Mouse (Mus musculus): ENCODE results near the gene Bcar1. TPM values are rescaled to one million over a fixed set of nuclear protein-coding genes. Genes with fewer than 3 reads are reported as not detected.

Gene Bcar1
- polyA plus RNA-seq, 1 experiment: 1.5 TPM

DNA sequence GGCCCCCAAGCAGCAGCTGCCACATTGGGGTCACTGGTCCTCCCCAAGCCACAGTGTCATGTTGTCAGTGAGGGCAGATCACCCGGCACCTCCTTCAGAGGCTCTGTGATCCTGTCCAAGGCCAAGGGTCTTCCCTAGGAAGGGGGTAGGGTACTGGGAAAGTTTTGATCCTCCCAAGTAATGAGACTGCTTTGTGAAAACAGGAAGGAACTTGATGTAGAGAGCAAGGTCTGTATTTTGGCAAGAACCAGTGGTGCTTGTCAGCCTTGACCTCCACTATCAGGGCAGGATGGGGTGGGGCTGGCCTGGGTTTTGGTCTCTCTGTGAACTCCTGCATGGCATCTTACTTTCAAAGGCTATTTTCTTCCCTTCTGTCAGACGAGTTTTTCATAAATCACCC, 10.5 kb upstream of the Bcar1 start:
- H3K36me3 ChIP-seq (replicated peaks; ENCODE audit: low read length): no peaks in the 10 kb centered on the region
- TF ChIP-seq GATA1 (IDR thresholded peaks at IDR 0.05; ENCODE audit: borderline replicate concordance, low read length) (no peak), FLI1 (IDR thresholded peaks at IDR 0.05; ENCODE audit: low read length) (no peak)
- peaks cover 46% of the 10 kb centered on the region for H3K27me3 ChIP-seq (replicated peaks)
- peaks cover 5% of the 10 kb centered on the region for H3K9me3 ChIP-seq
- peaks cover 5% of the 10 kb centered on the region; the same call in 1 of the 2 replicates for H3K4me1 ChIP-seq
- H3K4me3 ChIP-seq (replicated peaks): no peak overlapping the region

DNA sequence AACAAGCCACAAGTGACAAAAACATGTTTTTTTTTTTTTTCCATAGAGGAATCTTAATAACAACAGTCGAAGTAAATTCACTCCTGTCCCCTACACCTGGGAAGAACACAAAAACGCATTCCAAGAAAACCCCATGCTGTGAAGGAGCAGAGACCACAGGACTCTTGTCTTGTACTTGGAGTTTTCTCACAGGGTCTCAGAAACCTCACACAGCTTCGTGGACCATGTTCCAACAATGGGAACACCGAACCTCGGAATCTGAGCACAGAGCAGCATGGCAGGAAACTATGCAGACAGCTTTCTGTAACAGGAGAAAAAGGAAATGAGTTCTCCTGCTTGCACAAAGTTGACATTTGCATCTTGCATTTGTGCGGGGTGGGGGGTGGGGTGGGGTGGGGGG, 5.2 kb upstream of the Bcar1 start:
- peaks cover 62% of the 10 kb centered on the region for H3K27me3 ChIP-seq (replicated peaks)
- no peak overlapping the region for H3K4me3 ChIP-seq (replicated peaks)
- TF ChIP-seq FLI1 (IDR thresholded peaks at IDR 0.05; ENCODE audit: low read length) (no peak), GATA1 (IDR thresholded peaks at IDR 0.05; ENCODE audit: borderline replicate concordance, low read length) (no peak)
- peaks cover 5% of the 10 kb centered on the region for H3K9me3 ChIP-seq
- H3K36me3 ChIP-seq (replicated peaks; ENCODE audit: low read length): no peaks in the 10 kb centered on the region
- peaks cover 28% of the 10 kb centered on the region for H3K4me1 ChIP-seq

DNA sequence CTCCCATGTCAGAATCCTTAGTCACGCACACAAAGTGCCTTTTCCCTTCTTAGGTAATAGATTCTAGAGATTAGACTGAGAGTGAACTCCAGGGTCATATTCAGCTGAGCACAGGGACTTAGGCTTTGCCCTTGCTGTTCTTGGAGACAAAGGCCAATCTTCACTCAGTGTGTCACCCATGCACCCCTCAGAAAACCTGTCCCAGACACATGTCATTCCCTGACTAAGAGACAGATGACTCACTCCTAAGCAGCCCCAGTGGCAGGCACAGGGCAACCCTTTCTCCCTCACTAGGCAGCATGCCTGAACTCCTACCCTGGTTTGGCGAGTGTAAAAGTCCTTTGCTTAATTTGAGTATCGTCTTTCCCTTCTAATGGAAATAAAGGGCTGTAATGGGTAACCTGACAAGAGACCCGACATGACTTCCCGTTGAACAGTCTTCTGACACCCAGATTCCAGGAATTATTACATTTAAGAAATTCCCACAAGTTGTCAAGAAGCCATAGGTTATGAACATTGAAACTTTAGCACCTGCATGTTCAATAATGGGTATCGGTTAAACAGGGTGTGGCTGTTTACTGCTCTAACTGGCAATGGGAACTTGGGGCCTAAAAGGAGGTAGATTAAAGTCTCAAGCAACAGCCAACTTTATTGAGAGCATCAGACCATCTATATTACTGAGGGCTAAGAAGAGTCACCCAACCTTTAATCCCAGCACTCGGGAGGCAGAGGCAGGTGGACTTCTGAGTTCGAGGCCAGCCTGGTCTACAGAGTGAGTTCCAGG, 4.4 kb upstream of the Bcar1 start:
- Histone ChIP-seq H3K4me3 (replicated peaks) (no peak overlapping the region), H3K36me3 (replicated peaks; ENCODE audit: low read length) (no peaks in the 10 kb centered on the region), H3K27me3 (replicated peaks) (peaks cover 64% of the 10 kb centered on the region), H3K9me3 (peaks cover 5% of the 10 kb centered on the region), H3K4me1 (peaks cover 35% of the 10 kb centered on the region)
- TF ChIP-seq GATA1 (IDR thresholded peaks at IDR 0.05; ENCODE audit: borderline replicate concordance, low read length): no peak
- TF ChIP-seq FLI1 (IDR thresholded peaks at IDR 0.05; ENCODE audit: low read length): no peak

DNA sequence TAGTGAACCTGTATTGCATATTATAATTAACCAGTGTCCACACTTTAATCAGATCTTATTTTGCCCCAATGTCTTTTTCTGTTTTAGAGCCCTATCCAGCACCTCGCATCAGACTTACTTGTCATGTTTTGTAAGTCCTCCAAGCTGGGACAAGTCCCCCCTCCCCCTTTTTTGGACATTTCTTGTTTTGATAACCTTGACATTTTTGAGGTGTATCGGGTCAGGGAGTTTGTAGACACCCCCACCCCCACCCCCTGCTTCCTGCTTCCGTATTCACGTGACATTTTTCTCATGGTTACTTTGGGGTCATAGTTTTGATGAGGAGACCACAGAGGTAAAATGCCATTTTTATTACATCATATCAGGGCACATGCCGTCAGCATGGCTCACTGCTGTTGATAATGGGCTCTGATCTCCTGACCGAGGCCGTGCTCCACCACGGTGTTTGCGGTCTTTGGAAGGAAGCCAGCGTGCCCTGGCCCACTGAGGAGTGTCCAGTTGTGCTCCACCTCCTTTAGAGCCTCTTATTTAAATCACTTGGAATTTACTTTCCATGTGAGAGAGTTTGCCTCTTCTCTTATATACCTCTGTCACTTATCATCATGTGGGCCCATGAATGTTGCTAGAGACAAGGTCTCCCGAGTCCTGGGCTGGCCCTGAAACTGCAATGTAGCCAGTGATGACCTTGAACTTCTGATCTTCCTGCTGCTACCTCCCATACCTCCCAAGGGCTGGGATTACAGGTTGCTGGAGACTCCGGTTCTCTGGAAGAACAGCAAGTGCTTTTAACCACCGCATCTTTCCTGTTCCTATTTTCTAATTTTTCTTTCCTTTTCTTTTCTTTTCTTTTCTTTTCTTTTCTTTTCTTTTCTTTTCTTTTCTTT, 3.2 kb upstream of the Bcar1 start:
- H3K27me3 ChIP-seq (replicated peaks): peaks cover 71% of the 10 kb centered on the region
- no peaks in the 10 kb centered on the region for H3K9me3 ChIP-seq
- no peak overlapping the region for H3K4me3 ChIP-seq (replicated peaks)
- peaks cover 40% of the 10 kb centered on the region for H3K4me1 ChIP-seq
- no peak for TF ChIP-seq GATA1 (IDR thresholded peaks at IDR 0.05; ENCODE audit: borderline replicate concordance, low read length)
- TF ChIP-seq FLI1 (IDR thresholded peaks at IDR 0.05; ENCODE audit: low read length): no peak
- H3K36me3 ChIP-seq (replicated peaks; ENCODE audit: low read length): no peaks in the 10 kb centered on the region

DNA sequence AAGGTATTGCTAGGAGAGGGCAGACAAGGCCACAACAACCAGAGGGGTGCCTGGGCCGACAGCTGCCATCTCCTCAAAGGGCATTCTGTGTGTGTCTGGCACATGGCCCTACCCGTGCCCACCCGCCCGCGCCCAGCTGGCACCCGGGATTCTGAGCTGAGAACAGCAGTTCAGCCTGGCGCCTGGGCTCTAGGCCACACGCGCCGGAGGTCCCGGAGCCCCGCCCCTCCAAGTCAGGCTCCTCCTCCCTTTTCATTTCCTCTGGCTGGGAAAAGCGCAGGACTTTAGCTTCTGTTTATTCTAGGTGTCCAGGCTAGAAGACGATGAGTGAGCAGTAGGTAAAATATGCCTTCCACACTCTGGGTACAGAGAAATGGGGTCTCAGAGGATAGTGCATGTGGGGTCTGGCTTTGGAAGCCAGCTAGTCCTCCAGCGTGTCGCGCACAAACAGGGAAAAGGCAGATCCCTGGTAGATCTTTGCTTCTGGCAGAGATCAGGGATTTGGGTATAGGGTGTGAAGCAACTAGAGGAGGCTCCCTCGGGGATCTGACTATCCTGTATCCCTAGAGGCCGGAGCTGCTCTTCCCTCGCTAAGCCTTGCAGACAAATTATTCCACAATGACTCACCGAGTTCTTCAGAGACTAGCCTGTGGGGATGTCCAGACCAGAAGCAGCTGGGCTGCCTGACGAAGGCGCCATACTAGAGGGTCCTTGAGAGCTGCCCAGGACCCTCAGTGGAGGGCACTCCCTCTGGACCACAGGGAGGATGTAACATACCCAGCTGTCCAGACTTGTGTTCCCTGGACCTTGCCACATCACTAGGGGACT, 2.2 kb upstream of the Bcar1 start:
- H3K36me3 ChIP-seq (replicated peaks; ENCODE audit: low read length): no peaks in the 10 kb centered on the region
- H3K27me3 ChIP-seq (replicated peaks): peaks cover 76% of the 10 kb centered on the region
- no peaks in the 10 kb centered on the region for H3K9me3 ChIP-seq
- TF ChIP-seq GATA1 (IDR thresholded peaks at IDR 0.05; ENCODE audit: borderline replicate concordance, low read length) (no peak), FLI1 (IDR thresholded peaks at IDR 0.05; ENCODE audit: low read length) (no peak)
- H3K4me1 ChIP-seq: peaks cover 40% of the 10 kb centered on the region
- H3K4me3 ChIP-seq (replicated peaks): peak overlapping the region; percentile 88

DNA sequence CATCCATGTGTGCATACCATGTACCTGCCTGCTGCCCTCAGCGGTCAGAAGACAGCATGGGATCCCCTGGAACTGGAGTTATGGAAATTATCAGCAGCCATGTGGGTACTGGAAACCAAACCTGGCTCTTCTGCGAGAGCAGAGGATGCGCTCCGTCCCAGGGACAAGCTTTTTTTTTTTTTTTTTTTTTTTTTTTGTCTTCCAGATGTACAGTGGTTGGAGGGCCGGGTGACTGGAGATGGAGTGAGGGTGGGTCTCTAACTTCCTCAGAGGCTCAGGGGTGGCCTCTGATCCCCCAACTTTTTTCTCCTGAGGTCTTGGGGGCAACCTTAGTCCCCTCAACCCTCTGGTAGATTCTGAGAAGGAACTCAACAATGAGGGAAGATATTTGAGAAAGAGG, 1.5 kb upstream of the Bcar1 start:
- TF ChIP-seq FLI1 (IDR thresholded peaks at IDR 0.05; ENCODE audit: low read length) (no peak), GATA1 (IDR thresholded peaks at IDR 0.05; ENCODE audit: borderline replicate concordance, low read length) (no peak)
- no peak overlapping the region for H3K4me3 ChIP-seq (replicated peaks)
- peaks cover 82% of the 10 kb centered on the region for H3K27me3 ChIP-seq (replicated peaks)
- H3K9me3 ChIP-seq: no peaks in the 10 kb centered on the region
- peaks cover 40% of the 10 kb centered on the region for H3K4me1 ChIP-seq
- no peaks in the 10 kb centered on the region for H3K36me3 ChIP-seq (replicated peaks; ENCODE audit: low read length)

DNA sequence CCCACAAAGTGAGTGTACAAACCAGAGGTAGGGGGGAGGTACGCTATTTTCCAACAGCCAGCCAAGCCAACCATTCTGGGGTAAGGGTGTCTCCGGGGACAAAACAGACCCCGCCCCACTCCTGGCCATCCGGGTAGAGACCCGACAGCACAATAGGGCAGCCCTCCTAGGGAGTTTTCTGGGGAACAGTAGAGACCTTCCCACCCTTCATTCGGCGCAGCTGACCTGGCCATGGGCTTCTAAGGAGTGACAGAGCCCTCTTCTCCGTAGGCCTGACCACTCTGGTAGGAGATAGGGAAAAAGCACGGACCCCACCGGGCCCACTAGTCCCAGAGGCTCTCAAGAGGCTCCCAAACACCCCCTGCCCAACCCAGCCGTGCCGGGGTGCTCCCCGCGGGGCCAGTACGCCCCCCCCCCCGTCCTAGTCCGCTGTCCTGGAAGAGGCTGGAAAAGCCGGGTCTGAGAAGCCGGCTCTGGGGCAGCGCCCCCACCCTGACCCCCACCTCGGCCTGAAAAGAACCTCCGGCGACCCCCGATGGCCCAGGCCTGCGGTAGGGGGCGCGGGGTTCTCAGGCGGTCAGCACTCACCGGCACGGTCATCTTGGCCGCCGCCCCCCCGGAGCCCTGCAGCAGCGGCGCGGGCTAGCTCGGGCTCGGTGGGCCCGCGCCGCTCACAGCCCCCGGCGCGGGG, 363 bp downstream of the Bcar1 start:
- H3K4me1 ChIP-seq: peaks cover 54% of the 10 kb centered on the region
- peaks cover 95% of the 10 kb centered on the region for H3K27me3 ChIP-seq (replicated peaks)
- TF ChIP-seq GATA1 (IDR thresholded peaks at IDR 0.05; ENCODE audit: borderline replicate concordance, low read length): no peak
- TF ChIP-seq FLI1 (IDR thresholded peaks at IDR 0.05; ENCODE audit: low read length): no peak

DNA sequence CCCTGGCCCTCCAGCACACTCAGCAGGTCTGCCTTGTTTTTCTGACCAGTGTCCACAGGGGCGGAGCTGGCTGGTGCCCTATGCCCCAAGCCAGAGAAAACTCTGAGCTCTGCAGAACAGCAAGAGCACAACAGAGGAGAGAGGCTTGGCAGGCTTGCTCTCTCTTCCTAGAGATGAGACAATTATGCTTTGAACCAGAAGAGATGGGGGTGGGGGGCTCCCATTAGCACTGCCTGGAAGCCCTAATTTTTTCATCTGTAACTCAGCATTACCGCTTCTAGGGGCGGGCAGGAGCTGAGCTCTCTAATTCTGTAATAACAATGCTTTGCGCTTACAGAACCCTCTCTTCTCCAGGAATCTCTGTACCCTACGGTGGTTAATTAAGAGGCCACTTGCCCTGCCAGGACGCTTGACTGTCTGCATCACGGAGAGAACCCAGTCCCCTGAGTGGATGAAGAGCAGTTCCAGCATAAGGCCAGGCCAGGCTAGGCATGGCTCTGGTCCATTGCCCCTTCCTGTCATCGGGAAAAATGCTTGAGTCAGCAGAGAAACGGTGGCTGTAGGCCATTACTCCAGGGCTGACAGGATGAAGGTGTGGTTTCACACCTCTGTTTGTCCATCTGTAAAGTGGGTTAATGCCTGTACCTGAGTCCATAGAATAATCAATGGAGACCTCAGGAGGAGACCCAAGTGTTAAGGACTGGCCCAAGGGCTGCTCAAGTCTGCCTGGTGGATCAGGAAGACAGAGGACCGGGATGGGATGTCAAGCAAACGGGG, 1.2 kb downstream of the Bcar1 start:
- H3K4me3 ChIP-seq (replicated peaks): peak overlapping the region; percentile 51

More for the DNA sequence above, 363 bp downstream of the Bcar1 start:
- Histone ChIP-seq H3K9me3 (peaks cover 4% of the 10 kb centered on the region; the same call in 1 of the 2 replicates), H3K36me3 (replicated peaks; ENCODE audit: low read length) (no peaks in the 10 kb centered on the region), H3K4me3 (replicated peaks) (peak overlapping the region; percentile 88)

More for the DNA sequence above, 1.2 kb downstream of the Bcar1 start:
- H3K36me3 ChIP-seq (replicated peaks; ENCODE audit: low read length): no peaks in the 10 kb centered on the region
- H3K9me3 ChIP-seq: peaks cover 4% of the 10 kb centered on the region; the same call in 1 of the 2 replicates
- H3K4me1 ChIP-seq: peaks cover 54% of the 10 kb centered on the region
- TF ChIP-seq GATA1 (IDR thresholded peaks at IDR 0.05; ENCODE audit: borderline replicate concordance, low read length): no peak
- no peak for TF ChIP-seq FLI1 (IDR thresholded peaks at IDR 0.05; ENCODE audit: low read length)
- peaks cover 97% of the 10 kb centered on the region for H3K27me3 ChIP-seq (replicated peaks)

Data from megakaryocyte, embryonic 14.5 days (primary cell).